Mouse (Mus musculus): ENCODE results near the gene Fgd6. TPM values are rescaled to one million over a fixed set of nuclear protein-coding genes. Genes with fewer than 3 reads are reported as not detected.
A peak's percentile ranks its signal among the peaks of the same experiment; 100 is the strongest.

The Fgd6 gene
- polyA plus RNA-seq, 1 experiment from 2014 or later = 3.7 TPM

- Histone ChIP-seq H3K4me2 (no peak overlapping the region), H3K27ac (ENCODE audit: poor library complexity, severe bottlenecking) (no peak overlapping the region), H3K4me1 (replicated peaks) (peaks cover 10% of the 10 kb centered on the region; the same call in 1 of the 2 replicates), H3K27me3 (replicated peaks) (no peaks in the 10 kb centered on the region), H3K9ac (no peak overlapping the region), H3K9me3 (replicated peaks) (no peaks in the 10 kb centered on the region), H3K4me3 (no peak overlapping the region), H3K36me3 (peaks cover 25% of the 10 kb centered on the region)
- WGBS = 86% methylated on average over 3 of the region's 3 CpGs
- no peak for ATAC-seq (ENCODE audit: insufficient number of reproducible peaks, low FRiP score)
Observed at GRCm38 (mm10) chr10:94140227-94140931, 104.6 kb downstream of the Fgd6 start.

GRCm38 (mm10) chr10:94142427-94142826 is 106.6 kb downstream of the Fgd6 start:
- Histone ChIP-seq H3K4me1 (replicated peaks) (peaks cover 15% of the 10 kb centered on the region), H3K9ac (no peak overlapping the region), H3K27ac (ENCODE audit: poor library complexity, severe bottlenecking) (no peak overlapping the region), H3K27me3 (replicated peaks) (no peaks in the 10 kb centered on the region), H3K4me2 (no peak overlapping the region), H3K36me3 (peaks cover 21% of the 10 kb centered on the region), H3K9me3 (replicated peaks) (no peaks in the 10 kb centered on the region), H3K4me3 (no peak overlapping the region)
- WGBS = 92% methylated on average over 3 of the region's 3 CpGs
- no peak for ATAC-seq (ENCODE audit: insufficient number of reproducible peaks, low FRiP score)

- 55% methylated on average over 5 of the region's 5 CpGs for WGBS
- no peak overlapping the region for H3K4me2 ChIP-seq
- H3K4me1 ChIP-seq (replicated peaks) = peaks cover 25% of the 10 kb centered on the region
- no peaks in the 10 kb centered on the region for H3K27me3 ChIP-seq (replicated peaks)
- no peak for ATAC-seq (ENCODE audit: insufficient number of reproducible peaks, low FRiP score)
- peaks cover 9% of the 10 kb centered on the region; the same call in 1 of the 2 replicates for H3K36me3 ChIP-seq
- H3K27ac ChIP-seq (ENCODE audit: poor library complexity, severe bottlenecking) = no peak overlapping the region
- H3K4me3 ChIP-seq = no peak overlapping the region
- H3K9ac ChIP-seq = no peak overlapping the region
- no peaks in the 10 kb centered on the region for H3K9me3 ChIP-seq (replicated peaks)
Observed at GRCm38 (mm10) chr10:94144581-94144980, 108.8 kb downstream of the Fgd6 start.

- Histone ChIP-seq H3K4me1 (replicated peaks) (peaks cover 30% of the 10 kb centered on the region), H3K4me3 (peak overlapping the region; percentile 99), H3K9me3 (replicated peaks) (no peaks in the 10 kb centered on the region), H3K36me3 (no peaks in the 10 kb centered on the region), H3K27ac (ENCODE audit: poor library complexity, severe bottlenecking) (peak overlapping the region; percentile 92; the same call in 1 of the 2 replicates), H3K9ac (peak overlapping the region; percentile 96), H3K4me2 (peak overlapping the region; percentile 77), H3K27me3 (replicated peaks) (no peaks in the 10 kb centered on the region)
- WGBS = 13% methylated on average over 8 of the region's 8 CpGs
- no peak for ATAC-seq (ENCODE audit: insufficient number of reproducible peaks, low FRiP score)
Observed at GRCm38 (mm10) chr10:94147391-94147755, 111.6 kb downstream of the Fgd6 start.

GRCm38 (mm10) chr10:94147756-94148531 is 112.1 kb downstream of the Fgd6 start, which contains the start of gene Nr2c1:
Gene Nr2c1 (plus strand): TSS chr10:94148023.
- no peaks in the 10 kb centered on the region for H3K9me3 ChIP-seq (replicated peaks)
- H3K4me1 ChIP-seq (replicated peaks) = peaks cover 30% of the 10 kb centered on the region
- ATAC-seq (ENCODE audit: insufficient number of reproducible peaks, low FRiP score) = peak; percentile 91
- peak within 1 kb of the TSS; percentile 99 for H3K4me3 ChIP-seq
- H3K9ac ChIP-seq = peak within 1 kb of the TSS; percentile 96
- no peaks in the 10 kb centered on the region for H3K36me3 ChIP-seq
- no peaks in the 10 kb centered on the region for H3K27me3 ChIP-seq (replicated peaks)
- peak within 1 kb of the TSS; percentile 77 for H3K4me2 ChIP-seq
- WGBS = under 1% methylated on average over 64 of the region's 64 CpGs
- peak within 1 kb of the TSS; percentile 92 for H3K27ac ChIP-seq (ENCODE audit: poor library complexity, severe bottlenecking)

- no peaks in the 10 kb centered on the region for H3K9me3 ChIP-seq (replicated peaks)
- no peak overlapping the region for H3K4me2 ChIP-seq
- no peak for ATAC-seq (ENCODE audit: insufficient number of reproducible peaks, low FRiP score)
- 76% methylated on average over 4 of the region's 4 CpGs for WGBS
- no peaks in the 10 kb centered on the region for H3K27me3 ChIP-seq (replicated peaks)
- no peak overlapping the region for H3K27ac ChIP-seq (ENCODE audit: poor library complexity, severe bottlenecking)
- peaks cover 10% of the 10 kb centered on the region for H3K36me3 ChIP-seq
- H3K4me1 ChIP-seq (replicated peaks) = peaks cover 20% of the 10 kb centered on the region
- no peak overlapping the region for H3K4me3 ChIP-seq
- no peak overlapping the region for H3K9ac ChIP-seq
Observed at GRCm38 (mm10) chr10:94151488-94151887, 115.7 kb downstream of the Fgd6 start.

- H3K4me1 ChIP-seq (replicated peaks) = peaks cover 11% of the 10 kb centered on the region
- H3K27me3 ChIP-seq (replicated peaks) = no peaks in the 10 kb centered on the region
- peaks cover 23% of the 10 kb centered on the region for H3K36me3 ChIP-seq
- H3K9ac ChIP-seq = no peak overlapping the region
- no peaks in the 10 kb centered on the region for H3K9me3 ChIP-seq (replicated peaks)
- no peak overlapping the region for H3K4me2 ChIP-seq
- H3K4me3 ChIP-seq = no peak overlapping the region
- no peak for ATAC-seq (ENCODE audit: insufficient number of reproducible peaks, low FRiP score)
- no peak overlapping the region for H3K27ac ChIP-seq (ENCODE audit: poor library complexity, severe bottlenecking)
Observed at GRCm38 (mm10) chr10:94153841-94154240, 118.0 kb downstream of the Fgd6 start.

- no peaks in the 10 kb centered on the region for H3K27me3 ChIP-seq (replicated peaks)
- no peak overlapping the region for H3K4me2 ChIP-seq
- 0 out of 2 replicates have a peak, but pooled peaks cover 3% of the 10 kb centered on the region for H3K4me1 ChIP-seq (replicated peaks)
- no peak overlapping the region for H3K9ac ChIP-seq
- WGBS = 86% methylated on average over 6 of the region's 6 CpGs
- no peaks in the 10 kb centered on the region for H3K9me3 ChIP-seq (replicated peaks)
- no peak overlapping the region for H3K27ac ChIP-seq (ENCODE audit: poor library complexity, severe bottlenecking)
- ATAC-seq (ENCODE audit: insufficient number of reproducible peaks, low FRiP score) = no peak
- no peak overlapping the region for H3K4me3 ChIP-seq
- H3K36me3 ChIP-seq = peaks cover 52% of the 10 kb centered on the region
Observed at GRCm38 (mm10) chr10:94158962-94159361, 123.2 kb downstream of the Fgd6 start.

GRCm38 (mm10) chr10:94159406-94159805 is 123.6 kb downstream of the Fgd6 start:
- WGBS = 85% methylated on average over 4 of the region's 4 CpGs
- Histone ChIP-seq H3K9ac (no peak overlapping the region), H3K4me1 (replicated peaks) (0 out of 2 replicates have a peak, but pooled peaks cover 3% of the 10 kb centered on the region), H3K4me3 (no peak overlapping the region), H3K4me2 (no peak overlapping the region), H3K27me3 (replicated peaks) (no peaks in the 10 kb centered on the region), H3K9me3 (replicated peaks) (no peaks in the 10 kb centered on the region), H3K36me3 (peaks cover 54% of the 10 kb centered on the region), H3K27ac (ENCODE audit: poor library complexity, severe bottlenecking) (no peak overlapping the region)
- no peak for ATAC-seq (ENCODE audit: insufficient number of reproducible peaks, low FRiP score)

- H3K4me2 ChIP-seq = no peak overlapping the region
- no peak for ATAC-seq (ENCODE audit: insufficient number of reproducible peaks, low FRiP score)
- no peak overlapping the region for H3K4me3 ChIP-seq
- H3K9ac ChIP-seq = no peak overlapping the region
- 73% methylated on average over 5 of the region's 5 CpGs for WGBS
- 0 out of 2 replicates have a peak, but pooled peaks cover 3% of the 10 kb centered on the region for H3K4me1 ChIP-seq (replicated peaks)
- H3K36me3 ChIP-seq = peaks cover 54% of the 10 kb centered on the region
- no peaks in the 10 kb centered on the region for H3K9me3 ChIP-seq (replicated peaks)
- H3K27me3 ChIP-seq (replicated peaks) = no peaks in the 10 kb centered on the region
- H3K27ac ChIP-seq (ENCODE audit: poor library complexity, severe bottlenecking) = no peak overlapping the region
Observed at GRCm38 (mm10) chr10:94161051-94161765, 125.4 kb downstream of the Fgd6 start.

- Histone ChIP-seq H3K27ac (ENCODE audit: poor library complexity, severe bottlenecking) (no peak overlapping the region), H3K9ac (no peak overlapping the region), H3K27me3 (replicated peaks) (no peaks in the 10 kb centered on the region), H3K4me1 (replicated peaks) (0 out of 2 replicates have a peak, but pooled peaks cover 3% of the 10 kb centered on the region), H3K36me3 (peaks cover 57% of the 10 kb centered on the region), H3K4me2 (no peak overlapping the region), H3K4me3 (no peak overlapping the region), H3K9me3 (replicated peaks) (no peaks in the 10 kb centered on the region)
- 90% methylated on average over 7 of the region's 7 CpGs for WGBS
- ATAC-seq (ENCODE audit: insufficient number of reproducible peaks, low FRiP score) = no peak
Observed at GRCm38 (mm10) chr10:94162031-94162430, 126.2 kb downstream of the Fgd6 start.
